Mouse (Mus musculus) stomach, embryonic 15.5 days (tissue): ENCODE measurements around the gene Dohh. TPM values are rescaled to one million over a fixed set of nuclear protein-coding genes. Genes with fewer than 3 reads are reported as not detected.
A peak's percentile ranks its signal among the peaks of the same experiment; 100 is the strongest.

Experiments
- ATAC-seq: fragments of 200-750 bp; cut with Nextera tagmentation; 2 replicates; pipeline ENCODE4 v1.8.0; 2017; ENCODE audit warnings: low read depth, moderate number of reproducible peaks, moderate TSS enrichment; ENCODE audit not compliant: insufficient read depth, low FRiP score
- H3K27ac ChIP-seq: fragments of 300-500 bp; sonication (generic); 2 replicates; pipeline ENCODE4 v1.5.1; 2015; ENCODE audit warnings: mild to moderate bottlenecking, inconsistent platforms
- H3K27me3 ChIP-seq: fragments of 300-500 bp; sonication (generic); replicated peaks from 2 replicates; pipeline ENCODE4 v1.6.1; 2015; ENCODE audit warnings: inconsistent platforms
- H3K36me3 ChIP-seq: fragments of 300-500 bp; sonication (generic); 2 replicates; pipeline ENCODE4 v1.6.1; 2015; ENCODE audit warnings: inconsistent platforms
- H3K4me1 ChIP-seq: fragments of 300-500 bp; sonication (generic); 2 replicates; pipeline ENCODE4 v1.6.1; 2015; ENCODE audit warnings: inconsistent platforms
- H3K4me2 ChIP-seq: fragments of 300-500 bp; sonication (generic); 2 replicates; pipeline ENCODE4 v1.6.1; 2015; ENCODE audit warnings: mild to moderate bottlenecking, inconsistent platforms
- H3K4me3 ChIP-seq: fragments of 300-500 bp; sonication (generic); replicated peaks from 2 replicates; pipeline ENCODE4 v1.5.1; 2015; ENCODE audit warnings: inconsistent platforms
- H3K9ac ChIP-seq: fragments of 300-500 bp; sonication (generic); 2 replicates; pipeline ENCODE4 v1.6.1; 2015; ENCODE audit warnings: inconsistent platforms
- H3K9me3 ChIP-seq: fragments of 300-500 bp; sonication (generic); 2 replicates; pipeline ENCODE4 v1.6.1; 2016; ENCODE audit warnings: inconsistent platforms
- WGBS: fragments of 180-500 bp; shearing (Covaris S2); methylation state at CpG from one replicate; pipeline ENCODE4 v1.1.7; 2015; 5-methylcytosine and 5-hydroxymethylcytosine counted together
- polyA plus RNA-seq: library from polyadenylated mRNA; unstranded; fragments of >200 nt; fragmentation: Nextera tagmentation; extraction: Ambion mirVana; gene quantifications from 2 replicates; pipeline ENCODE4 v1.2.1, GENCODE M21; 2015

Gene Dohh
- polyA plus RNA-seq, 1 experiment from 2014 or later: 78.9 TPM

- WGBS: 55% methylated on average over 8 of the region's 8 CpGs
- Histone ChIP-seq H3K27me3 (no peaks in the 10 kb centered on the region; the same call in 1 of the 2 replicates), H3K27ac (no peak overlapping the region), H3K4me1 (peaks cover 57% of the 10 kb centered on the region), H3K9me3 (no peaks in the 10 kb centered on the region), H3K4me2 (no peak overlapping the region), H3K36me3 (no peaks in the 10 kb centered on the region), H3K4me3 (no peak overlapping the region), H3K9ac (no peak overlapping the region)
- no peak for ATAC-seq
Measured at GRCm38 (mm10) chr10:81360721-81361120, 23.5 kb upstream of the Dohh start.

GRCm38 (mm10) chr10:81362336-81362949 is 21.8 kb upstream of the Dohh start:
- Histone ChIP-seq H3K4me2 (peak overlapping the region; percentile 55), H3K9ac (no peak overlapping the region), H3K9me3 (no peaks in the 10 kb centered on the region), H3K27ac (peak overlapping the region; percentile 75), H3K4me1 (peaks cover 55% of the 10 kb centered on the region), H3K27me3 (no peaks in the 10 kb centered on the region; the same call in 1 of the 2 replicates), H3K36me3 (peaks cover 8% of the 10 kb centered on the region), H3K4me3 (no peak overlapping the region; the same call in 1 of the 2 replicates)
- 59% methylated on average over 12 of the region's 12 CpGs for WGBS
- ATAC-seq: peak; percentile 51

GRCm38 (mm10) chr10:81363436-81364346 is 20.5 kb upstream of the Dohh start:
- no peak for ATAC-seq
- H3K9me3 ChIP-seq: no peaks in the 10 kb centered on the region
- H3K27me3 ChIP-seq: no peaks in the 10 kb centered on the region; the same call in 1 of the 2 replicates
- H3K36me3 ChIP-seq: peaks cover 21% of the 10 kb centered on the region
- WGBS: 19% methylated on average over 54 of the region's 54 CpGs
- no peak overlapping the region for H3K9ac ChIP-seq
- peak overlapping the region; percentile 26 for H3K4me3 ChIP-seq
- peak overlapping the region; percentile 75 for H3K27ac ChIP-seq
- H3K4me2 ChIP-seq: peak overlapping the region; percentile 55
- peaks cover 48% of the 10 kb centered on the region for H3K4me1 ChIP-seq

GRCm38 (mm10) chr10:81364666-81365065 is 19.6 kb upstream of the Dohh start:
- peaks cover 39% of the 10 kb centered on the region for H3K4me1 ChIP-seq
- WGBS: 17% methylated on average over 28 of the region's 28 CpGs
- ATAC-seq: 0 out of 2 replicates have a peak, but pooled peaks have one; percentile 6

GRCm38 (mm10) chr10:81365073-81365472 is 19.2 kb upstream of the Dohh start:
- no peak for ATAC-seq
- H3K4me2 ChIP-seq: peak overlapping the region; percentile 55; the same call in 1 of the 2 replicates
- H3K36me3 ChIP-seq: peaks cover 35% of the 10 kb centered on the region
- H3K27me3 ChIP-seq: no peaks in the 10 kb centered on the region; the same call in 1 of the 2 replicates
- no peak overlapping the region for H3K4me3 ChIP-seq
- no peaks in the 10 kb centered on the region for H3K9me3 ChIP-seq
- WGBS: 32% methylated on average over 4 of the region's 4 CpGs
- peak overlapping the region; percentile 38; the same call in 1 of the 2 replicates for H3K27ac ChIP-seq
- H3K9ac ChIP-seq: no peak overlapping the region
- H3K4me1 ChIP-seq: peaks cover 39% of the 10 kb centered on the region

More at GRCm38 (mm10) chr10:81364666-81365065, 19.6 kb upstream of the Dohh start:
- peak overlapping the region; percentile 55 for H3K4me2 ChIP-seq
- no peaks in the 10 kb centered on the region for H3K9me3 ChIP-seq
- H3K27ac ChIP-seq: peak overlapping the region; percentile 38; the same call in 1 of the 2 replicates
- no peak overlapping the region for H3K9ac ChIP-seq
- peak overlapping the region; percentile 26 for H3K4me3 ChIP-seq
- peaks cover 30% of the 10 kb centered on the region for H3K36me3 ChIP-seq
- no peaks in the 10 kb centered on the region; the same call in 1 of the 2 replicates for H3K27me3 ChIP-seq

GRCm38 (mm10) chr10:81365672-81366476 is 18.4 kb upstream of the Dohh start, which contains the start of gene 4930404N11Rik:
4930404N11Rik (minus strand) TSS chr10:81365816.
- no peaks in the 10 kb centered on the region; the same call in 1 of the 2 replicates for H3K27me3 ChIP-seq
- ATAC-seq: no peak

GRCm38 (mm10) chr10:81366477-81367206 is 17.6 kb upstream of the Dohh start:
- ATAC-seq: no peak
- H3K9ac ChIP-seq: no peak overlapping the region
- WGBS: 72% methylated on average over 6 of the region's 6 CpGs
- no peaks in the 10 kb centered on the region for H3K9me3 ChIP-seq
- peak overlapping the region; percentile 51; the same call in 1 of the 2 replicates for H3K27ac ChIP-seq
- H3K4me3 ChIP-seq: no peak overlapping the region
- H3K27me3 ChIP-seq: no peaks in the 10 kb centered on the region; the same call in 1 of the 2 replicates
- H3K4me2 ChIP-seq: no peak overlapping the region
- H3K36me3 ChIP-seq: peaks cover 50% of the 10 kb centered on the region
- H3K4me1 ChIP-seq: peaks cover 37% of the 10 kb centered on the region

More at GRCm38 (mm10) chr10:81365672-81366476, 18.4 kb upstream of the Dohh start, which contains the start of gene 4930404N11Rik:
- H3K4me2 ChIP-seq: peak within 1 kb of the TSS; percentile 55
- WGBS: 34% methylated on average over 12 of the region's 12 CpGs
- no peaks in the 10 kb centered on the region for H3K9me3 ChIP-seq
- peaks cover 43% of the 10 kb centered on the region for H3K36me3 ChIP-seq
- H3K27ac ChIP-seq: peak within 1 kb of the TSS; percentile 51; the same call in 1 of the 2 replicates
- peak within 1 kb of the TSS; percentile 5; the same call in 1 of the 2 replicates for H3K9ac ChIP-seq
- peak within 1 kb of the TSS; percentile 26 for H3K4me3 ChIP-seq
- peaks cover 38% of the 10 kb centered on the region for H3K4me1 ChIP-seq

GRCm38 (mm10) chr10:81367207-81367495 is 17.1 kb upstream of the Dohh start:
- Histone ChIP-seq H3K36me3 (peaks cover 54% of the 10 kb centered on the region), H3K4me3 (no peak overlapping the region), H3K9ac (no peak overlapping the region), H3K4me2 (no peak overlapping the region), H3K9me3 (no peaks in the 10 kb centered on the region), H3K27me3 (no peaks in the 10 kb centered on the region; the same call in 1 of the 2 replicates), H3K27ac (no peak overlapping the region), H3K4me1 (peaks cover 37% of the 10 kb centered on the region)
- ATAC-seq: no peak
- 89% methylated on average over 6 of the region's 6 CpGs for WGBS

- H3K27me3 ChIP-seq: no peaks in the 10 kb centered on the region
- H3K4me2 ChIP-seq: no peak overlapping the region
- no peaks in the 10 kb centered on the region for H3K9me3 ChIP-seq
- H3K4me1 ChIP-seq: peaks cover 26% of the 10 kb centered on the region
- no peak for ATAC-seq
- H3K27ac ChIP-seq: no peak overlapping the region
- H3K9ac ChIP-seq: no peak overlapping the region
- WGBS: 91% methylated on average over 10 of the region's 10 CpGs
- H3K4me3 ChIP-seq: no peak overlapping the region
- H3K36me3 ChIP-seq: peaks cover 33% of the 10 kb centered on the region
Measured at GRCm38 (mm10) chr10:81375322-81375721, 8.9 kb upstream of the Dohh start.

- WGBS: 30% methylated on average over 6 of the region's 6 CpGs
- H3K27ac ChIP-seq: peak overlapping the region; percentile 68
- H3K4me3 ChIP-seq: peak overlapping the region; percentile 82
Measured at GRCm38 (mm10) chr10:81376561-81377361, 7.5 kb upstream of the Dohh start.

More at GRCm38 (mm10) chr10:81376561-81377361, 7.5 kb upstream of the Dohh start:
- Histone ChIP-seq H3K4me1 (peaks cover 26% of the 10 kb centered on the region), H3K9me3 (no peaks in the 10 kb centered on the region), H3K4me2 (peak overlapping the region; percentile 79), H3K9ac (peak overlapping the region; percentile 81; the same call in 1 of the 2 replicates), H3K36me3 (peaks cover 19% of the 10 kb centered on the region; the same call in 1 of the 2 replicates), H3K27me3 (no peaks in the 10 kb centered on the region)
- ATAC-seq: no peak
